Mouse (Mus musculus) megakaryocyte progenitor cell, adult 5-6 weeks (primary cell): ENCODE data around the gene Rpap1. TPM values are rescaled to one million over a fixed set of nuclear protein-coding genes. Genes with fewer than 3 reads are reported as not detected.

Source experiments
- ATAC-seq: replicated peaks from 2 replicates; pipeline ENCODE4 v1.8.0; 2016; ENCODE audit warnings: mild to moderate bottlenecking, moderate TSS enrichment, inconsistent platforms; ENCODE audit not compliant: poor library complexity
- total RNA-seq, 2 experiments: library from RNA; stranded (forward) in 1 of 2; stranded (reverse) in 1 of 2; fragments of 157-497, 149-512 nt in 1 of 2; fragments of 200-1000 nt in 1 of 2; gene quantifications; 2 replicates each; pipeline versions ENCODE4 v1.2.3 to v1.2.4; 2015 to 2017

Gene Rpap1
- total RNA-seq, 2 experiments from 2014 or later: 6.6 to 9.6 TPM

- ATAC-seq: peak; percentile 14; the same call in 1 of the 2 replicates
Measured at GRCm38 (mm10) chr2:119799181-119799960, 12.0 kb upstream of the Rpap1 start.

GRCm38 (mm10) chr2:119798246-119798927 lies 11.1 kb upstream of the Rpap1 start:
- ATAC-seq: peak; percentile 66

- ATAC-seq: no peak
Measured at GRCm38 (mm10) chr2:119797279-119797783, 10.0 kb upstream of the Rpap1 start, which contains the start of gene Tyro3. Gene Tyro3, plus strand, starts transcription at chr2:119797733.

- ATAC-seq: no peak
Measured at GRCm38 (mm10) chr2:119789996-119790395, 2.7 kb upstream of the Rpap1 start.

- ATAC-seq: peak; percentile 70
Measured at GRCm38 (mm10) chr2:119767246-119767645, 20.1 kb downstream of the Rpap1 start.

GRCm38 (mm10) chr2:119763924-119764323 lies 23.4 kb downstream of the Rpap1 start:
- ATAC-seq: no peak

GRCm38 (mm10) chr2:119762276-119762675 lies 25.1 kb downstream of the Rpap1 start:
- no peak for ATAC-seq

GRCm38 (mm10) chr2:119760251-119760650 lies 27.1 kb downstream of the Rpap1 start, which contains the start of gene Ltk:
Gene Ltk, minus strand, starts transcription at chr2:119760431.
- no peak for ATAC-seq

- ATAC-seq: peak; percentile 46
Measured at GRCm38 (mm10) chr2:119758844-119759835, 28.2 kb downstream of the Rpap1 start.

- peak; percentile 9; the same call in 1 of the 2 replicates for ATAC-seq
Measured at GRCm38 (mm10) chr2:119758101-119758843, 29.1 kb downstream of the Rpap1 start.

GRCm38 (mm10) chr2:119757601-119758100 lies 29.7 kb downstream of the Rpap1 start:
- no peak for ATAC-seq

GRCm38 (mm10) chr2:119749260-119749659 lies 38.1 kb downstream of the Rpap1 start:
- ATAC-seq: no peak

- no peak for ATAC-seq
Measured at GRCm38 (mm10) chr2:119747554-119747953, 39.8 kb downstream of the Rpap1 start.

GRCm38 (mm10) chr2:119745281-119745680 lies 42.1 kb downstream of the Rpap1 start:
- peak; percentile 38; the same call in 1 of the 2 replicates for ATAC-seq

- ATAC-seq: peak; percentile 34
Measured at GRCm38 (mm10) chr2:119744163-119745111, 42.9 kb downstream of the Rpap1 start.

- ATAC-seq: no peak
Measured at GRCm38 (mm10) chr2:119743808-119744162, 43.6 kb downstream of the Rpap1 start.

- ATAC-seq: no peak
Measured at GRCm38 (mm10) chr2:119743176-119743807, 44.0 kb downstream of the Rpap1 start.
